Mouse (Mus musculus): ENCODE measurements at regions not wholly inside any gene's neighbourhood (a gene's known extent, or its start where the extent isn't known, plus 50 kb on each side); places are given as distances from the start of the nearest gene placed in this dataset.

DNA sequence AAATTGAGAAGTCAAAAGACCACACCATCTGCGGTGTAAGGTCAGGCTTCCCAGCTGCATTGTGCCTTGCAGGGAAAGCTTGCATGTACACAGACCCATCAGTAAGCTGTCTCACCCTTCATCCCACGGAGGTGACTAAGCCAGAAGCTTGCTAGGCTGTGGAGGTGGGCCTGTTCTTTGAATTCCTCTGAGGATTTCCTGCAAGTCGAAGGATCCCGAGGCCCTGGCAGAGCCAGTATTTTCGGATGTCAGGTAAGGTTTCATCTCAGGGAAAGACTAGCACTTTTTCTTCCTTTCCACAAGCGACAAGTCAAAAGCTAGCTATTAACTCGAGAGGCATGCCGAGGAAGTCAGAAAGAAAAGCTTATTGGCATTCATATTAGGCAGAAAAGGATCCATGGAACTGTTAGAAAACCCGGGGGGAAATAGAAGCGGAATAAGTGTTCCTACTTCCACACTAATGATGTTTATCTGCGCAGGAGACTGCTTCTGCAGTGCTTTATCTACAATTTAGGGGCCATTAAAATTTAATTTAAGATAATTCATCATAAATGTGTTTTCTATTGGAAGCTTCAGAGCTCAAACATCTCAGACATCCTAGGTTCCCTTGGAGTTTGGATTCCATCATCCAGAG is 148.3 kb upstream of the Atp2b1 start:
- no peak for DNase-seq (ENCODE audit: inconsistent ontology term)

DNA sequence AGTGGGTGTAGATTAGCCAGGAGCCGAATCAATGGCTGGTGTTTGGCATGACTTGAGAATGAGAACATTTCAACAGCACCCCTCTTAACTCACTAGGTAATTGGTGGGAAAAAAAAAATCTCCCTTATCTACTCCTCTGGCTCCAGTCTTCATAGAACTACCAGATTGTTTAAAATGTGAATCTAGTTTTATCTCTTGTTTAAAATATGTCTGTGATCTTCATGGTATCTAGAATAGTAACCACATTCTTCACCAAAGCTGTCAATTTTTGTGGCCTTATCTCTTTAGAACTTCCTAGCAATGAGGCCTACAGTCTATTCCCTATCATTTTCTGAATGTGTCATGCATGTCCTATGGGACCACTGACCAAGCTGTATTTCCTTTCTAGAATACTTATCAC is 134.4 kb upstream of the Atp2b1 start:
- DNase-seq (ENCODE audit: inconsistent ontology term), result no peak

DNA sequence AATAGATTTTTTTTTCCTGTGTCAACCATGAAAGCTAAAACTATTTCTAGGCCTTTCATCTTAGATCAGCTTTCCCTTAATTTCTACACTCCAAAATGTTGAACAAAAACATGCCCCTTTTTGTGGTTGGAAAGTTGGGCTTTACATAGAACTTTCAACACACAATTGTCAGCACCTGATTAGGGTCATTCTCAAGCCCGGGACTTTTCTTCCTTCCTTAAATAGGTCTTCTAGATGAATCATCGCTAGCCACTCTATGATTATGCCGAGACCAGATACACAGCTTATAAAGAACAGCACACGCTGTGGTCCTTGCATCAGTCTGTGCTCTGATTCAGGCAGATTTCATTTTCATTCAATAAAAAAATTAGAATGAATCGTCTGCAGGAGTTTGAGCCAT is 133.3 kb upstream of the Atp2b1 start:
- no peak for DNase-seq (ENCODE audit: inconsistent ontology term)

DNA sequence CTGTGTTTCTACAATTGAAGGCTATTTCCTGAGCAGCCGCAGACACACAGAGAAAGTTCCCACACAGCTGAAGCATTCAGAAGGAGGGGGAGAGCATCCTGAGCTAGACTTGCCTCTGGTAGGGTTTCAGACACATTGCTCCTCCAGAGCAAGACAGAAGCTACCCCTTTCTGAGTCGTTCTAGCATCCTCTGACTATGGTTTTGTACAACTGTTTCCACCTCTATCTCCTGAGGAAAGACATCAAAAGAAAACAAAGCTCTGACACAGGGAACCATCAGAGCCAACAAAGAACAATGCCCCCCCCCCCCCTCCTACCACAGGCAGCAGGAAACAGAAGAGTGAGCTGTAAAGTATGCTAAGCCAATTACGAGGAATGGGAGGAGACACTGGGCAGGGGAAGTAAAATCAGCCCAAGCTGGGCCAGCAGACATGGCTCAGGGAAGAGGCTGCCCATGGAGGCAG is 132.3 kb upstream of the Atp2b1 start:
- DNase-seq (ENCODE audit: inconsistent ontology term), result peak; percentile 49

DNA sequence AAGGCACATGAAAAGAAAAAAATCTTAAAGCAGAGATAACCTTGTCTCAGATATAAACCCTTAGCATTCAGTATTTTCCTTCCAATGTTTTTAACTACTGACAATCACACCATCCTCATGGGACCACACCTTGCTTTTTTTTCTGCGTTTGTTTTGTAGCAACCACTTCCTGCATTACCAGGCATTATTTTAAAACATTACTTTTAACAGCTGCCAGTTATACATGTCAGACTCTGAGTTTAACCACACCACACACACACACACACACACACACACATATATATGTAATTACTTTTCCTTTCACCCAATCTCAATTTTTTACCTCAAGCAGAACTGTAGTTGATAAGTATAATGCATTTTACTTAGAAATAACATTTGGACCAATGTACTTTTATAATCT is 128.8 kb upstream of the Atp2b1 start:
- DNase-seq (ENCODE audit: inconsistent ontology term), result no peak

DNA sequence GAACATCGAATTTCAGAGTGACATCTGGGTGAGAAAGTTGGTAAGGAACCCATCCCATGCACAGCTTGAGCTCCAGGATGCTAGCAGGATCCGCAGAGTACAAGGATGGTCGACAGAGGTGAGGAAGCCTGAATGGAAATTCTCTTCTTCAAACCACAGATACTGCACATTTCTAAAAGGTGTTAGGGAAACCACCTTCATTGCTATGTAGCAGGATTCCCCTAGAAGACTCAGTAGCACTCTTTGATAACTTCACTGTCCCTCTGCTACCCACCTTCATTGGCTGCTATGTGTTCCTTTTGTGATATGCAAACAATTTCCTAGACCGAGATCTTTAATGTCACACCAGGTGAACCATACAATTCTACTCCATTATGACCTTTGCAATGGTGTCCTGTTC is 128.1 kb upstream of the Atp2b1 start:
- no peak for DNase-seq (ENCODE audit: inconsistent ontology term)

DNA sequence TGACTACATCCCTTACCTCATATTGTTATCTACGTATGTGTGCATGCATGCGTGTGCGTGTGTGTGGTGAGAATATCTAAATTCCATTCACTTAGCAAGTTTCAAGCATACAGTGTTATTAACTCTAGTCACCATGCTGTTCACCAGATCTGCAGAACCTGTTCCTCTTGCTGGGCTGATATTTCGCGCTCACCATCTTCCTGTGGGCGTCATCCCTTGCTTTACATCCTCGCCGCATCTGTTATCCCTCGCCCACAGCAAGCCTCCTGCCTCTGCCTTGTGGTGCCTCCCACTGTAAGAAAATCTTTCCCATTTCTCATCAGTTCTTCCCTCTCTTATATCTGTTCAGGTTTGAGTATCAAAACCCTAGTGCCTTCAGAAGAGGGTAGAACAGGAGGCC is 124.4 kb upstream of the Atp2b1 start:
- no peak for DNase-seq (ENCODE audit: inconsistent ontology term)

DNA sequence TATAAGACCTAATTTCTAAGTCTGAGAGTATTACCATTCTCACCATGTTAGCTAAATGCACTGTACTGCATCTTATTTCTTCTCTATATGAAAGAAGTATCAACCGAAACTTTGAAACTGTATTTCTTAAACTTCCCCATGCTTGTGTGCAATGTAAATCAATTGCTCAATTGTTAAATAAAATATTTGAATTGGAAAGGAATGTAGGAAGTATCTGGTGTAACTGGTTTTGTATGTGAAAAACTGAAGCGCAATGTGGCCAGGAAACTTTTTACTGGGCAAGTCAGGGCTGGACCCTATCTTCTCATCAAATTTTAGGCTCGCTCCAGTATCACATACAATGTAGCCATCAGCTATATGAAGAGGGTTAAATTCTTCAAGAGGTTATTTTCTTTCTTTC is 123.8 kb upstream of the Atp2b1 start:
- no peak for DNase-seq (ENCODE audit: inconsistent ontology term)

DNA sequence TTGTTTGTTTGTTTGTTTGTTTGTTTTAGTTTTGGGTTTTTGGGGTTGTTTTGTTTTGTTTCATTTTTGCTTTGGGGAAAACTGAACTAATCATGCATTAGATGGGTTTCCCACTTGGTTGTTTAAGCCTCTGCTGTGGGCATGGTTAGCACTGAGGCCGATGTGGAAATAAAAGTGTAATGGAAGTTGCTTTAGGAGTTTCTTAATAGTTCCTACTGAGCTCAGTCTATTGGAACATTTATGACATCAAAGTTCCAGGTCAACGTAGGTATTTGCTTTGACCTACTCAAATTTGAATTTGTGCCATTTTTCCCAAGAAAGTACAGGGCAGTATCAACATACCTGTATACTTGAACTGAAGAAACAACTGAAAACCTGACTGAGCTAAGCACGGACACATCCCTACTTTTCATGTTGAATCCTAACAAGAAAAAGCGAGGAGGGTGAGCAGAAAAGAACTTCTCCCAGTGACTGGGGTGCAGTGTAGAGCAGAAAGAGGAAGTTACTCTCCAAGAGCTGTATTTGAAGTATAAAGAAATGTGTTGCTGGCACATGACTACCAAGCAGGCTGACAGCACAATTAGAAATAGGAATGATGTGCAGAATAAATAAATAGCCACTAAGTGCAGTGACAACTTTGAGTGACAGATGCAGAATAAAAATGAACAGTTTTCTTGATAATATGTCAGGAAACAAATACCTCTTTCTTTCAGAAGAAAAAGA is 122.0 kb upstream of the Atp2b1 start:
- no peak for DNase-seq (ENCODE audit: inconsistent ontology term)

DNA sequence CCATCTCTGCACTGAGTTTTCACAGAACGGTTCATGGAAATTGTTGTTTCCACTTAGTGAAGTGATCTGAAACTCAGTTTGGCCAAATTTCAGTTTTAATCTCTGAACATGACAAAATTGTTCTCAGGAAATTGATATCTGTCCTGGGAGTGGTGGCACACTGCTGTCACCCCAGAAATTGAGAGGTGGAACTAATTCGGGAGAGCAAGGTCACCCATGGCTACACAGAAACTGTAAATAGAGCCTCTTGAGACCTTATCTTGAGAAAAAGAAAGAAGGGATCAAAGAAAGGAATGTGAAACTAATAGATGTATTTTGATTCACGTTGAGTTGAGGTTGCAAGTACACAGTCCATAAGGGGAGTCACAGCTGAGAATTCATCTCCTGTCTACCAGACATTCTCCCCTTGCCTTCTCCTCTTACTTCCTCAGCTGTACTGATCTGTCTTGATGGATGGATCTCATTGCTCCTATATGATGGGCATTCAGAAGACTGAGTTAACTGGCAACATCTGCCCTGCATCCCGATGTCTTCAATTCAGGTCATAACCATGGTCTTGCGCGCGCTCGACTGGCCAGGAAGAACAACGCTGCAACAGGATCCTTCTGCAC is 120.2 kb upstream of the Atp2b1 start:
- DNase-seq (ENCODE audit: inconsistent ontology term), result no peak

DNA sequence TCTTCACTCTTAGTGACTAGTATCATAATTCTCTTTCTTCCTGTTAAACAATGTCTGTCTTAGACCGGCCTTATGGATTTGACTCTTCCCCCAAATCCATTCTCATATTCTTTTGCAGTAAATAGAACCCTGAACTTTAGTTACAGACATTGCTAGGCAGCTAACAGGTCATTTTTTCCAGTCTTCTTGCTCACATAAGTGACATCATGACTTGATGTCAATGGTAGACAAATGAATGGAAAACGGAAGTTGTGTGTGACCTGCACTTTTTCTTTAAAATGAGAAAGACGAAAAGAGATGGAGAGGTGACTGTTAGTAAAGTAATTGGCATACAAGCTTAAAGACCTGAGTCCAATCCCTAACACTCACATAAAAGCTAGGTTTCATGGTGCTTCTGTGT is 118.2 kb upstream of the Atp2b1 start:
- no peak for DNase-seq (ENCODE audit: inconsistent ontology term)

DNA sequence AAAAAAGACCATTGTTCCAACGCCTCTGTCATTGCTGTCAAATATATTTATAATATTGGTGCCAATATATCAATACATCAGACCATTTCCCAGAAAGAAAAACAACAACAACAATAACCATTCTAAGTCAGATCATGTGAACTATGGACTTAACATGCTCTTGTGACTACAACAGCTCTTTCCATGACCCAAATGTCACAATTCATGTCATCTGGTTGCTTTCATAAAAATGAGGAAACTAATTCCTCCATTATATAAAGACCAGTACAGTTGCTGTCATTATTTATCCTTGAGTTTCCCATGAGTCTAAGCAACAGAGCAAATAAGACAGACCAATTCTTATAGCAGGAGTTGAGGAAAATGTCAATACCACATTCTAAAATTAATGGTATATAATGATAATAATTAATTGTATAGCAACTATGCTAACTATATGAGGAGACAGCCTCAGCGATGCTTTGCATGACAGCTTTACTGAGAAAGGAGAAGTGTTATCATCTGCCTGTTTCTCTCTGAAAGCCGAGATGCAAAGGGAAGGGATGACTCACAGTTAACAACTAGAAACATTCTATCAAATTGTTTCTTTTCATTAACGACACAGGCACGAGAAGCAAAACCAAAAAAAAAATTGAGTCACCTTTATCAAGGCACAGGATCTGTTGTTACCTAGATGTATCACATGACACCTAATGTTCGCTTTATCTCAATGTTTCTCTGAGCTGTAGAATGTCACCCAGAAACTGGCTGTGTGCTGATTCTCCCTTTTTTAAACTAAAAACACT is 115.4 kb upstream of the Atp2b1 start:
- DNase-seq (ENCODE audit: inconsistent ontology term), result no peak

DNA sequence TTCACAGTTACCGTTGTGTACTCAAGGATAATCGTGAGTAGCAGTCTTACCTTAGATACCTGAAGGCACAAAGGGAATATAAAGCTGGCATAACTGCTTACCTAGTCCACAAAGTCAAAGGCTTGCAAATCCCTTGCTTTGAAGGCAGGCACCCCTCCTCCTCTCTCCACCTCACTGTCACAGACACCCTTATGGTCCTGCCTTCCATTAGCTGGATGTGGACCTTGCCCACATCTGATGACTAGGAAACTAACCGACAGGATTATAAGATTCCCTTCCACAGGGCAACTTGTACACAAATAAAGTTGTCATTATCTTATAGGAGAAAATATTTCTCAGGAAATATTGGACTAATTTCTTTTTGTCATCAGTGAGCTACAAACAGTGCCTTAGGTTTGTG is 114.4 kb upstream of the Atp2b1 start:
- no peak for DNase-seq (ENCODE audit: inconsistent ontology term)

DNA sequence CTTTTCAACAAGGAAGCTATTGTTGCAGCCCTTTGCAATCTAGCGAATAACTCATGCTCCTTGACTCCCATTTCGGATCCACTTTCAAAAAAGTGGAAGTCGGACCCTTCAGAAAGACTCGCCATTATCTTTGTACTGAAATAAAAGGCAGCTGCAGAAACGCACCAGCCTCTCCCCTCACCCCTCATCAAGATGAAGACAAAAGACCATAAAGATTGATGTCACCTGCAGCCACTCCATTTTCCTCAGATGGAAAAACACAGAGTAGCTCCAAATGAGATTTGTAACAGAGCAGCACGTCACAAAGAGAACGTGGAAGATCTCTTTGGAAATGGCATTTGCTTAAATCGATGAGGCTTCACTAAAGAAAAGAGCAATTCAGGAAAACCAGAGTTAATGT is 113.3 kb upstream of the Atp2b1 start:
- no peak for DNase-seq (ENCODE audit: inconsistent ontology term)

DNA sequence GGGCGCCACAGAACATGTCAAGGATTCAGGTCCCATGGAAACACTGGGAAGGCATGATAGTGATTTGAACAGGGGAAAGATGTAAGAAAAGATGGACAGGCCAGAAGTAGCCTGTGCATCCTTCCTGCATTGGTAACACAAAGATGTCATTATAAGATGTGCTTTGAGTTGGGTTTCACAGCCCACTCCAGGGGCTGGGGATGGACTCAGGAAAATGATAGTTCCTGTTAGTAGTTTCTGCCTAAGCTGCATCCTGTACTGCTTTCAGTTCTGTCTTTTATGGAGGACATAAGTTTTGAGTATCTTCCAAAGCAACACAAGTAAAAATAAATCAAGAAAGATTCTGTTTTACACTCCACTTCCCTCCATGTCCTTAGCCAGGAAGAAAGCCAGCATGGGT is 109.2 kb upstream of the Atp2b1 start:
- DNase-seq (ENCODE audit: inconsistent ontology term), result no peak

DNA sequence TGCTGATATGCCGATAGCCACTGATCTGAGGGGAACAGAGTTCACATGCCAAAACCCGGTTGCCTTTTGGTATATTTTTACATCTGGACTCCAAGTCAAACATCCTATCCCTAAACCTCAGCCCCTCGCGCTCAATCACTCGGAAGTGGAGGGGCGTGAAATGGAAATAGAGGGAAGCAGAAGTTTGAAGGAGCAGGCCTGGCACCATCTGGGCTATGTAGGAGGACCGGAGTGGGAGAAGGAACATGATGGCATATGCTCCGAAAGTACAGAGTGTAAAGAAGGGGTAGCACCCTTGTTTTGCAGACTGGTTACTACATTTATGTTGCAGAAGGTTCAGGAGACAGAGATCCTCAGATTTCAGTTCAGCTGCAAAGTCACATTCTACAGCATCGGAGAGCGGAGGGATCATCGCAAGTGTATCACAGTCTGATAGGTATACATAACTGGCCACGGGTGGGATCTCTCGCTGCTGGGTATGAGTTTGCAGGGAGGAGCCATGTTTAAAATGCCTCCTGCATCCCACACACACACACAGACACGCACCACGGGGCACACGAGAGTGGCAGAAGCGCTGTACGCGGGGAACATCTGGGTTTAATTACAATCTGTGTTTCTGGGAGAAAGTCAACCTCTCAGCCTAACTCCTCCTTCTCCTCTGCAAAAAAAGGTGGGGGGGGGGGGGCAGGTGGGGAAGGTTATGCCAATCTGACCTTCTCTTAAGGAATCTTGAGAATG is 107.2 kb upstream of the Atp2b1 start:
- DNase-seq (ENCODE audit: inconsistent ontology term), result no peak

DNA sequence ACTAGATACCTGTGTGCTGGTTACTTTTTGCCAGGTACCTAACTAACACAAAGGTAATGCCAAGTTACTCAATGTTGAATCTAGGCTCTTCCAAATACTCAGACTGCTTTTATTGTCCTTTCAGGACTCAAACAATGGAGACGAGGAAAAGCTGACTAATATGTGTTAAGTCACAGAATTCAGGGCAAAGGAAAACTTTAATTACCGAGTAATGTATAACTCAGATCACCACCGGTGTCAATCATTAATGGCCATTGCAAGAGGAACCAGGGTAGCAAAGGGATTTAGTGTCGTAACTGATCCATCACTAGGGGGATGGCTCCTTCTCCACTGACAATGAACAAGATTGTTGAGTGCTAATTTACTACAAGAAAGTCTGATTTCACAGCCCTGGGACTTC is 105.6 kb upstream of the Atp2b1 start:
- peak; percentile 3 for DNase-seq (ENCODE audit: inconsistent ontology term)

DNA sequence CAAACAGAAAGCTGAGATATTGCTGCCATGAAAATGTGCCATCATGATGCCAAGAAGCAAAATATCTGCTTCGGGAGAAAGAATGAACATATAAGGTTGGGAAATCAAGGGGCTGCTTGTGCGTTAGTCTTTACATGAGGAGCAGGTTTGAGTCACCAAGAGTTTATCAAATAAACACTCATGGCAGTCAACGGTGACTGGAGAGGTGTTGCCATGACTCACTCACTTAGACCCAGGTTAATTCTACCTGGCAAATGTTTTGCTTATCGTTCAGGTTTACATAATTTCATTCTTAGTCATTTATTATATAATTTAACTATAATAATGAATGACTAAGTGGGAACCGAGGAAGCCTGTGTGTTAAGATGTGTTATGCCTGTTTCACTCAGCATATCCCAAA is 85.2 kb upstream of the Atp2b1 start:
- no peak for DNase-seq (ENCODE audit: inconsistent ontology term)

DNA sequence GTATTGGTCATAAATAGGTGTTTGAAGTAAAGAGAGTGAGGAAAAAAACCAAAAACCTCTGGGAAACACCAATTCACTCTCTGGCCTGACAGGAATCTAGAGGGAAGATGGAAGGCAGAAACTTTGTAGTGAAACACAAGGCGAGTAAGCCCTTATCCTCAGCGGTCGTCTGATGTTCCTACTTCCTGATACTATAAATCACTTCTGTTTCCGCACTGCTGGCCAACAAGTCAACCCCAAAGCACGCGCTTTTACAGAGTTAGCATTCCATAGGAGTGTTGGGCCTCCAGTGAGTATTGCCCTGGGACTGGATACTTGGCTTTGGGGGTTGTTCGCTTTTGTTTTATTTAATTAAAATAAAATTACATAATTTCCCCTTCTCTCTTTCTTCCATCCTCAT is 82.7 kb upstream of the Atp2b1 start:
- DNase-seq (ENCODE audit: inconsistent ontology term), result no peak

DNA sequence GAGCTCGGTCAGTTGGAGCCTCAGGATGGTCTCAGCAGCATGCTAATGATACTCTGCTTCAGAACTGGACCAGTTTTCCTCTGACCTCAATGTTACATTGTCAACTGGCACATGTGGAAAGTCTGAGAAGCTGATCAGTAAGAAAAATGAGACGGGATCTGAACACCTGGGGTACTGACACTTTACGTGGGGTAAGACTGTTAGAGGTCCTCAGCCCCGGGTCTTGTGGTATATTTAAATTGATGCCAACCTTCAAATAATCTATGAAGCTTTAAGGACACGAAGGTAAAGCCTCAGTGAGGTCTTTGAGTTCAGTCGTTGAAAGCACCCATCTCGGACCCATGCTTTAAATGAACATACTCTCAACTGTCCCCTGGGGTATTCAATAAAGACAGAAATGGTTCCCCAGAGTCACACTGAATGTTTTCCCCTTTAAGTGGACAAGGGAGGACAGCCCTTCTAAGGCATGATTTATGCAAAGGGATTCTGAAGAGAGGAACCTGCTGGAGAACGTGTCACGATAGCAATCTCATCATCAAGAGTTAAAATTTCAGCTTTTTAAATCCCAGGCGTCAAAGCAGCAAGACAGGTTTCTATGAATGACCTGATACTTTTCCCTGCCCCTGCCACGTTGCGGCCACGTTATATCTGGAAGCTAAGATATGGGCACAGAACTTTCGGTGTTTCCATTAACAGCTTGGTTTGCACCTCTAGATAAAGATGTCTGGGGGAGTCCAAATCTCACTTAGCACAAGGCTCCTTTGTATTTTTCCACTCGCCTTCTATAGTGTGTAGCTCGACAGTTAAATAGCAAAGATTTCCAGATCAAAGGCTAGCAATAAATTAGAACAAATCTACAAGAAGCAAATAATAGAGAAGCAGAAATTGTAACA is 76.7 kb upstream of the Atp2b1 start:
- DNase-seq (ENCODE audit: inconsistent ontology term), result no peak

All from Muller cell, postnatal 12 days (primary cell).